Mouse (Mus musculus): ENCODE measurements around the gene Nr1d1.

GRCm38 (mm10) chr11:98721458-98722226 is 53.5 kb downstream of the Nr1d1 start:
- TF ChIP-seq ZC3H11A (IDR thresholded peaks at IDR 0.05; ENCODE audit: borderline replicate concordance, low read depth, low read length) (no peak), ZNF384 (IDR thresholded peaks at IDR 0.05; ENCODE audit: low read depth, low read length) (no peak), HCFC1 (IDR thresholded peaks at IDR 0.05; ENCODE audit: borderline replicate concordance, insufficient read depth, low read length) (no peak), MAFK (IDR thresholded peaks at IDR 0.05; ENCODE audit: insufficient read depth, low read depth, low read length) (no peak)

All from ES-E14 (cell line).